Mouse (Mus musculus): ENCODE measurements around the gene Pdcd11.
"Not testable (repeated sequence)": the region's sequence is repeated elsewhere in the genome, so short reads cannot be mapped to it uniquely, and the experiment has no call there.

The Pdcd11 gene

DNA sequence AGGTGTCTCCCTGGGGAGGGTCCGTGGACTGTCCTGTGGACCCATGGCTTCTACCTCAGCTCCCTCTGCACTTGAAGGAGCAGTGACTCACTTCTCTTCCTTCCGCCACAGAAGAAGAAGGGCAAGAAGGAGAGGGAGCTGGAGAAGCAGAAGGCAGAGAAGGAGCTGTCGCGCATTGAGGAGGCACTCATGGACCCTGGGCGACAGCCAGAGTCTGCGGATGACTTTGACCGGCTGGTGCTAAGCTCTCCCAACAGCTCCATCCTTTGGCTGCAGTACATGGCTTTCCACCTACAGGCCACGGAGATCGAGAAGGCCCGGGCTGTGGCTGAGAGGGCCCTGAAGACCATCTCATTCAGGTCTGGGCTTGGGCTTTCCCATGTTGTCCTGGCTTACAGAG lies 37.6 kb downstream of the Pdcd11 start:
- no peak for DNase-seq (ENCODE audit: low spot score)

DNA sequence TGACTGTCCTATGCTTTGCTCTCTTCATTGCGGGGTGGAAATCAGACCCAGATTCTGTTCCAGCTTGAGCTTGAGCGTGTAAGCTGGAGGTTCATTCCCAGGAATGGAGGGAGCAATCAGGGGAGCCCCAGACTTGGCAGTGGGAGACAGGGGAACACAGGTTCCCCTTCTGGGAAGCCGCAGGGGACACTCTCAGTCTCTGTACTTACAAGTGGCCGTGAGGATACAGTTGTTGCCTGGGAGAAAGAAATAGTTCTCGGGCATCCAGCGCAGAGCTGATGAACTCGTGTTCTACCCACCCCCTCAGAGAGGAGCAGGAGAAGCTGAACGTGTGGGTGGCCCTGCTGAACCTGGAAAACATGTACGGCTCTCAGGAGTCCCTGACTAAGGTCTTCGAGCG lies 38.3 kb downstream of the Pdcd11 start:
- no peak for DNase-seq (ENCODE audit: low spot score)

DNA sequence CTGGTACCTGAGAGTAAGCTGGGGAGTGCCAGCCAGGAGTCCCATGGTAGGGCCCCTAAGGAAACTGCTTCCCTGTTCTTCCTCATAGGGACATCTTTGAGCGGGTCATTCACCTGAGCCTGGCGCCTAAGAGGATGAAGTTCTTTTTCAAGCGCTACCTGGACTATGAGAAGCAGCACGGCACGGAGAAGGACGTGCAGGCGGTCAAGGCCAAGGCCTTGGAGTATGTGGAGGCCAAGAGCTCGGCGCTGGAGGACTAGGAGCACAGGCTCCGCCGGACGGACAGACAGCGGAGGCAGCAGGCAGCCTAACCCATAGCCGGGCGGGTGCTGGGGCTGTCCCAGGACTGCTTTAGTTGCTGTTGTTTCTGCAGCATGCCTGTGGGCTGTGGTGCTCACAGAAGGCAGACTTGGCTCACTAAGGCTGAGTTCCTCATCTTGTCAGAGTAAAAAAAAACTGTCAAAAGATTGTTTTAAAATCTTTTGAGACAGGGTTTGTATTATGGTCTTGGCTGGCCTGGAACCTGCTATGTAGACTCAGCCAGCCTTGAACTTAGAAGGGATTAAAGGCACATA lies 40.1 kb downstream of the Pdcd11 start:
- DNase-seq (ENCODE audit: low spot score): no peak

DNA sequence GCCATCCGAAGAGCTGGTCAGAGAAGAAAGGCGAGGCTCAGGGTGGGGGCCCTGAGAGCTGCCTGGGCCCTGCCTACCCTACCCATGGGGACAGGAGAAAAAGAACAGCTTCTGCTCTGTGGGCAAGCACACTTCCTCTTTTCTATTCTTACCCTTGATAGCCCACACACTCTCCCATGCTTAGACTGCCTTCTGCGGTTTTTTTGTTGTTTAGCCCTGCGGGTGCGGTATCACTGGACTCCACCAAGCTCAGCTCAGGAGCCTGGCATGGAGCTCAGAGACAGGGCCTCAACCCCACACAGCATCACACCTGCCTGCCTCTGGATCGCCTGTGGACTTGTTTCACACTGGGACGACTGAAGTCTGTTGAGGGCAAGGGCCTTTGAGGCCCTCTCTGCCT lies 42.6 kb downstream of the Pdcd11 start:
- no peak for DNase-seq (ENCODE audit: low spot score)

DNA sequence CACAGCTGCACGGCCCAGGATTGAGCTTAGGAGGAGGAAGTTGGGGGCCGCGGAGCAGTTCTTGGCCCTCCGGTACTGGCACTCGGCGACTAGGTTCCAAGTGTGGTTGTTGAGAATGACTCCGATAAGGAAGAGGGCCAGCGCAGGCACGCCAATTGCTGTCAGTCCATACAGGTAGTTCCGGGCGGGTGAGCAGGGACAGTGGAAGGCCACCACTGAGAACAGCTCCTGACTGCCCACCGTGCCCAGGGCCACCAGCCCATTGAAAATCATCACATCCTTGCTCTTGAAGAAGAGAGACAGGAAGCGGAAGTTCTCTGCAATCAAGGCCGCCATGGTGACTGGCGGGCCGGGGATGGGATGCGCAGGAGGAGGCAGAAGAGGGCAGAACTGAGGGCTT lies 45.0 kb downstream of the Pdcd11 start:
- no peak for DNase-seq (ENCODE audit: low spot score)

DNA sequence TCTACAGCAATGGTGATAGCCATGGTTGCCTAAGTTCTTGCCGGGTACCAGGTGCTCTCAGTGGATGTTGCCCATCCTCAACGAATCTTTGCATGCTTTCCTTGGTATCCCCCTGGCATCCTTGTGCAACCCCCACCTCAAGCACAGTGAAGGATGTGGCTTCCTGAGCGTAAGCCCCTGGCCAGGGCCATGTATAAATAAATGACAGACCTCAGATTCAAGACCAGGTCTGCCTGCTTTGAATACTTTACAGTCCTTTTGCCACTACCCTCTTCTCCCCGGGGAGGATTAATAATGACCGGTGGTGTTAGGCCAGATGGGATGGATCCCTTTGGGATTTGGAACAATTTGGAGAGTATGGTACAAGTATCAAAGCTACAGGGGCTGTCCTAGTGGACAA lies 45.6 kb downstream of the Pdcd11 start:
- DNase-seq (ENCODE audit: low spot score): no peak

DNA sequence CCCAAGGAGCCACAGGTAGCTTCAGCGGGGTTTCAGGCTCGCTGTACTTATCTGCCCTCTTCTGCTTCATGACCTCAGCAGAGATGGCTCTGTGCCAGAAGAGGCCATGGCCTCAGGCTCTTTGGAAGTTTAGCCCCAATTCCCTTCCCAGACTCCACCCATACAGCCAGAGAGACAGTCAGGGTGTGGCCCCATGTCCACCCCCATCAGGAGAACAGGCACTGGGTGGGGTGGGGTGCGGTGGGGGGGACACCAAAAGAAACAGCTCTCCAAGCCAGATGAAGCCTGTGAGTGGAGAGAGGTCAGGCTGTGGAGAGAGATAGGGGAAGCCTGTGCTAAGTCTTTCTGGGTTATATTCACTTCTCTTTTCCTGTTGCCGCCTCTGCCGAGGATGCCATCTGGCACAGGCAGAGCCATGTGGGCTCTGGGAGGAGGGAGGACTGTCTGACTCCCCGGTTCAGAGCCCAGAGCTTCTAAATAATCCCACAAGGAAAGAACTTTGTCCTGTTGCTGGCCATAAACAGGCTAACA lies 46.5 kb downstream of the Pdcd11 start:
- DNase-seq (ENCODE audit: low spot score): peak; percentile 25

DNA sequence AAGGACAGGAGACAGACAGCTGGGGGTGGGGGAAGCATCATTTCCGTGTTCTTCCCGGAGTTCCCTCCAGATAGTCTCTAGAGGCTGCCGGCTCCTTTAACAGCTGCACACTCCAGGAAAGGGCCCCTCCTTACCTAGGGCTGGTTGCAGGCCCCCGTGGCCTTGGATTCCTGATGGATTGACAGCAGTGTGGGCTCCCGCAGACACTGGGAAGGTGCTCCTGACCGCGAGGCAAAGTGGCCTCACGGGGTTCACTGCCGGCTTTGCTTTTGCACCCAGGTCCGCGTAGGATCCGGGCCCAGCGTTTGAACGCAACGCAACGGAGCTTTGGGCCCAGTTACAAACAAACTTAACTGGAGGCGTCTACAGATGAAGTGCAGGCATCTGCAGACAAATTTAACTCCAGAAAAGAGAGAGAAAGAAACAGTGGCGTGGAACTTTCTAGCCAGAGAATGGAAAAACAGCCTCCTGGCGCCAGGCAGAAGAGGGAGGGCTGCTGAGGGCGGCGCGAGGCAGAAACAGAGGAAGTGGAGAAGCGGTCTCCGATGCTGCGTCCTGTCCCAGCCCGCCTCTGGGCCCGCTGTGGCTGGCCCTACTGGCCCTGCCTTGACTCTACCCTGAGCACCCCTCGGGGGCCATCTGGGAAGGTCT lies 47.3 kb downstream of the Pdcd11 start, which contains the start of gene Calhm2:
Gene Calhm2, minus strand, starts transcription at position 524 of the 651 bp plus-strand sequence.
- peak; percentile 39 for DNase-seq (ENCODE audit: low spot score)

DNA sequence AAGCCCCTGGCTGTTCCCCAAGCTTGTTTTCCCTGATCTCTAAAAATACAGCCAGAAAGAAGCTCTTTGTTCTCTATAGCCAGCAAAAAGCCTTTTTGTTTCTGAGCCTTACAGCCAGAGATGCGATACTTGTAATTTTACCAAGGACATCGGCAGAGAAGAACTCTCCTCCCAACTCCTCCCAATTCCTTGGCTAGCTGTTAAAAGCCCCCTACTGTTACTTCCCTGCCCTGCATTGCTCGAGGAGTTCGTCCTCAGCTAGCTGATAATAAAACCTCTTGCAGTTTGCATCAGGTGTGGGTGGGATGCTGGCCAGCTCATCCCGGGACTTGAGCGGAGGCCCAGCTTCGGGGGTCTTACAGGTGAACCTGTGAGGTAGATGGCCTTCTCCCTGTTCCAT lies 49.0 kb downstream of the Pdcd11 start:
- not testable (repeated sequence) for DNase-seq (ENCODE audit: low spot score)

DNA sequence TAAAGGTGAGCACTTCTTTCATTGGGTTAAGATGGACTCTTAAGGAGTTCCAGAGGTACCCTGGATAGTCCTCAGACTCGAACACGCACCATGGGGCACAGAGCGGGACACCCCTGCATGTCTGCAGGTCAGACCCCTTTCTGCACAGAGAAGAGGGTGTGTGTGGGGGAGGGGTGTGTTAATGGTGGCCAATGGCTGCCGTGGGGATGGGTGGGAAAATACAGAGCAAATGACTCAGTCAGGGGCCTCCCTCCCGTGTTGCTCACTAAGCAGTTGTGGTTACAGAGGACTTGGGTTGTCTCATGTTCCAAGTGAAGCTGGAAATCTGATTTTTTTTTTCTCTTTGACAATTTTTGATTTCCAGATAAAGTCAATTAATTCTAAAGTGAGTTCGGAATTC lies 51.9 kb downstream of the Pdcd11 start:
- DNase-seq (ENCODE audit: low spot score): no peak

DNA sequence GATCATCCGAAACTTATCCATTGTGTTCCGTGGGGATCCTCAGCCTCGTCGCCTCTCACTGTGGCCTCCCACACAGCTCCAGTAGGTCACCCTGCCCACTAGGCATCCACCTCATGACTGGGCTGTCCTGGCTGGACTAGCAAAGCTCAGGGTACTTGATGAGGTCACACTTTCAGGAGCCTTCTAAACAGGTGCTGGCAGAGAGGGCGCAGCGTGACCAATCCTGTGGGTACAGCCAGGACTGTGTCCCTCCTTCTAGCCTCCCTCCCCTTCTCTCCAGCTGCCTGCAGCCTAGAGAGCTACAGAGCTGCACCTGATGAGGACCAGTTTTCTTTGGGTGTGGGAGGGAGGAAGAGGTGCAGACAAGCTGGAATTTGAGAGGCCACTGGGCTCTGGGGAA lies 53.6 kb downstream of the Pdcd11 start, which contains the start of gene Calhm1:
Gene Calhm1, minus strand, starts transcription at position 101 of the 400 bp plus-strand sequence.
- DNase-seq (ENCODE audit: low spot score): no peak

DNA sequence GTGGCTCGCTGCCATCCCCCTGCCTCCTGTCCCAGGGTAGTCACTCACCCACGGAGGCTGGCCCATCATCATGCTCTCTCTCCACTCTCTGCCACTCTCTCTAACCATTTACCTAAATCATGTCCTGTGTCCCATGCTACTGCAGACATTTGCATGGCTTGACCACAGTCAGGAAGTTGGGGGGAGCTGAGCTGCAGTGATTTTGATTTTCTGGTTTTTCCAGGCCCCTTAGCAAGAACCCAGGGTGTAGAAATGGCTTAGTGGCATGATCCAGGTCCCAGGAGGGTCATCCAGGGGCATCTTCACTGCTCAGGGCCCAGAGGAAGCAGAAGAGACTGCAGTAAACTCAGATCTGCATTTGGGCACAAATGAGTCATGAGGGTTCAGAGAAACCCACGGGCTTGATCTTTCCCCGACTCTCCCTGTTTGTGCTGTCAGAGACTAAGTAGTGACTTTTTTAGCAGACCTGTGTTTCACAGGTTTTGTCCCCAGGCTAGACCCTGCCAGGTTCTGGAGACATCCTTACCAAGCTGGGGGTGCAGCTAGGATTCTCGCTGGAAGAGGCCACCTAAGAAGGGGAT lies 57.8 kb downstream of the Pdcd11 start:
- no peak for DNase-seq (ENCODE audit: low spot score)

DNA sequence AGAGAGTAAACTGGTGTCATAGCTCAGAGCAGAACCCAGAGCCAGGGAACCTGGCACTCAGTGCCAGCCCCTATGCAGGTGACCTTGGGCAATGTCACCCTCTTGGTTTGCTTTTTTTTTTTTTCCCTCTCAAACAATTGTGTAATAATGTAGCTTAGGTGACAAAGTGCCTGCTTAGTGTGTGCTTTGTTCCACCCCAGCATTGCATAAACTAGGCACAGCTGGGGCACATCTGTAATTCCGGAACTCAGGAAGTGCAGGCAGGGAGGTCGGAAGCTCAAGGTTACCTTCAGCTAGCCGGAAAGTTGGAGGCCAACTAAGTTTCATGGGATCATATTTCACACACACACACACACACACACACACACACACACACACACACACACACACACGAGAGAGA lies 59.3 kb downstream of the Pdcd11 start:
- no peak for DNase-seq (ENCODE audit: low spot score)

DNA sequence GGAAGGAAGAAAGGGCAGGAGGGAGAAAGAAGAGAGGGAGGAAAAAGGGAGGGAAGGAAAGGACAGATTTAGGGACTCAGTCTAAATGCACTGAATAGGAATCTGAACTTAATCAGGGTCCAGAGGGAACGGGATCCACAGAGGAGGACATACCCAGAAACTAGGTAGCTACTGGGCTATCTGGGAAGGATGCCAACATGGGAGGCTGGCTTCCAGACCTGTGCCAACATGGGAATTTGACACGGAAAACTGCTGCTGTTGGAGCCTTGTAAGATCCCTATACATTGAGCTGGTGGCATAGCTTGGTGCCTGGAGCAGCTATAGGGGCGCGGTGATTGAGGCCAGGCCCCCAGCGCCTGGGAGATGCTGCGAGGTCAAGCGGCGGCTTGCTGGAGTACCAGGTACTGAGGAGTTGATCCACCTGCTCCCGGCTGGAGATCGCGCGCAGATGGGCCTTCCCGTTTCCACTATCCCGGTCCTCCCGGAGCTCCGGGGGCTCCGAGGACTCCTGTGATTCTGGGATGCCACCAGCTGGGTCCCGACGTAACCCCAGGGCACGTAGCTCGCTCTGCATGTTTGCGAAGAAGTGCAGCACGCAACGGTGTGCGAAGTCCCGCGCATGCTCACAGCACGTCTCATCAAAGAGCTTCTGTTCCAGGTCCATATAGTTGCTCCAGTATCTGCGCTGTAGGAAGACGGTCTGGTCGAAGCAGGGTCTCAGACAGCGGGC lies 60.9 kb downstream of the Pdcd11 start:
- no peak for DNase-seq (ENCODE audit: low spot score)

DNA sequence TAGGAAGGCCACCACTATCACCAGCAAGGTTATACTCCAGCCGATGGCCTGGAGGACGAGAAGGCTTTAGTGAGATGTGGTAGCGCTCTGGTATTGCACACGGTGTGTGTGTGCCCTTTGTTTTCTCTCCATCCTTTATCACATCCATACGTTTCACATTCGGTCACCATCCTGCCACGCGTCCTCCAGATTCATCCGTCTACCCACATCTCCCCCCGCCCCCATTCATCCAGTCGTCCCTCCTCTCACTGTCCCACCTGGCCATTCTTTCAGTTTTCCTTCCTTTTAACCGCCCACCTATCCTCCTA lies 61.4 kb downstream of the Pdcd11 start:
- no peak for DNase-seq (ENCODE audit: low spot score)

DNA sequence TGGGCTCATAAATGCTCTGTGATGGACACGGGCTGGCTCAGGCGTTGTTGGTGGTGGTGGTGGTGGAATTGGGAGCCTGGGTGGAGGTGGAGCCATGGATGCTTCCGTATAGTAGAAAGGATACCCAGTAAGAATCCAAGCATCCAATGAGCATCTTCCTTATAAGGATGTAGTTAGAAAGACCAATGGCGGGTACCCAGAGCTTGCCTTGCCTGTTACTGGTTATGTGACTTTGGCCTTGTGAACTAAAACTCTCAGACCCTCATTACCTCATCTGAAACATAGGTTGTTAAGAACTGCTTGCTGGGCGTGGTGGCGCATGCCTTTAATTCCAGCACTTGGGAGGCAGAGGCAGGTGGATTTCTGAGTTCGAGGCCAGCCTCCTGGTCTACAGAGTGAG lies 63.2 kb downstream of the Pdcd11 start:
- DNase-seq (ENCODE audit: low spot score): no peak

DNA sequence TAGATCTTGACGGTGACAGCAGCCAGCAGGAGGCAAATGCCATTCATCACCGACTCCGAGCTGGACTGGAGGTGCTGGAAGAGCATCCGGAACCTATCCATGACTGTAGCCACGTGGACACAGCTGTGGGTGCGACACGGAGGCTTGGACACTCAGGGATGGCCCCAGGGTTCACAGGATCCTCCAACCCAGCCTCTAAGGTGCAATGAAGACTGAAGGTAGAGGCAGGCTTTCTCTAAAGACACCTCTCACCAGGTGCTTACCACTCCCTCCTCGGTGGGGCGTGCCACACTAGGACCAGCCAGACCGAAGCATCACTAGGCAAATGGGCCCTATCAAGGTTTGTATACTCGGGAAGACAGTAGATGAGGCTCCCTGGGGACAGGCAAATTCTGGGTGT lies 67.1 kb downstream of the Pdcd11 start, which contains the start of gene Calhm3:
Gene Calhm3, minus strand, starts transcription at position 101 of the 400 bp plus-strand sequence.
- no peak for DNase-seq (ENCODE audit: low spot score)

DNA sequence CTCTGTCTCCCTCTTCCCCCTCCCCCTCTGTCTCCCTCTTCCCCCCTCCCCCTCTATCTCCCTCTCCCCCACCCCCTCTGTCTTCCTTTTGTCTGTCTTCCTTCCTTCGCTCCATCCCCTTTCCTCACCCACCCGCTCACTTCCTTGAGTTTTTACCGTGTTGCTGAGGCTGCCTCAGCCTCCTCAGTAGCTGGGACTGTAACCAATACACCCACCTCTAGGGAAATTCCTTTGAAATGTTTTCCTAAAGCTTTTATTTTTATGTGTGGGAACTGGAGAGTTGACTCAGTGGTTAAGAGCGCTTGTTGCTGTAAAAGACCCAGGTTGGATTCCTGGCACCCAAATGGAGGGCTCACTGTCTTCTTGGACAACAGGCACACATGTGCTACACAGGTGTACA lies 71.1 kb downstream of the Pdcd11 start:
- no peak for DNase-seq (ENCODE audit: low spot score)

DNA sequence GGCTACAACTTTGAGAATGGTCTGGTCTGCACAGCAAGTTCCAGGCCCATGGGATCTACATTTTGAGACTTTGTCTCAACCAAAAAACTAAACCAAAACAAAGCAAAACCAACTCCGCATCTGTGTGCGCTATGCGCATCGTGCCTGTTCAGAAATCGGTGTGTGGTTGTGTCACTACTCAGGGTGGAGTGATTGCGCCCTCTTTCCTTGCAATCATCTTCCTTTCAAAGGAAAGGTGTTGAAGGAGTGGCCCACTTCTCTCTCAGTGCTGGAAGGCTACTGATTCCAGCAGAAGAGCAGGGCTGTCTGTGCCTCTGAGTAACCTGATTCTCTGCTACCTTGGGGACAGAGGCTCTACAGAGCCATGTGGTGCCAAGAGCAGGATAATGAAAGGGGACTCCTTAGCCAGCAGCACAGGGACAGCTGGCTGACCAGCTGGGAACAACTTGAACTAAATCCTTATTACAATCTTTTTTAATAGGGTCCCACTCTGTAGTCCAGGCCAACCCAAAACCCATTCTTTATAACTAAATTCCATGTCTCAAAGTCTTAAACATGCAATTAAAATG lies 72.7 kb downstream of the Pdcd11 start:
- no peak for DNase-seq (ENCODE audit: low spot score)

DNA sequence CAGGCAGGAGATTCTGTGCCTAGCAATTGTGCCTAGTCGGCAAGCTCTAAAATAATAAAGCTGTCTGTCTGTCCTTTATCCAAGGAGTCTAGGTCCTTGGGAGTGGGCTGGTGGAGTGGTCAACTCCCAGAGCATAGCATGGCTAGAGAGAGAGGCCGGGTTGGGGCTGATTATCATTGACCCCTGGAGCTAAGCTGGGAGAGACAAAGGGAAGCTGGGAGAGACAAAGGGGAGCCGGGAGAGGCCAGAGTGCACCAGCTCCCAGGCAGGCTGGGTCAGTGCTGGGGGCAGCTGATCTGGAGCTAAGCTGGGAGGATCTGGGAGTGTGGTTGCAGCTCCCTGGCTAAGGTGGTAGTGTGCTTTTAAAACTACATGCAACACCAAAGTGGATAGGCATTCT lies 76.2 kb downstream of the Pdcd11 start:
- DNase-seq (ENCODE audit: low spot score): no peak

DNA sequence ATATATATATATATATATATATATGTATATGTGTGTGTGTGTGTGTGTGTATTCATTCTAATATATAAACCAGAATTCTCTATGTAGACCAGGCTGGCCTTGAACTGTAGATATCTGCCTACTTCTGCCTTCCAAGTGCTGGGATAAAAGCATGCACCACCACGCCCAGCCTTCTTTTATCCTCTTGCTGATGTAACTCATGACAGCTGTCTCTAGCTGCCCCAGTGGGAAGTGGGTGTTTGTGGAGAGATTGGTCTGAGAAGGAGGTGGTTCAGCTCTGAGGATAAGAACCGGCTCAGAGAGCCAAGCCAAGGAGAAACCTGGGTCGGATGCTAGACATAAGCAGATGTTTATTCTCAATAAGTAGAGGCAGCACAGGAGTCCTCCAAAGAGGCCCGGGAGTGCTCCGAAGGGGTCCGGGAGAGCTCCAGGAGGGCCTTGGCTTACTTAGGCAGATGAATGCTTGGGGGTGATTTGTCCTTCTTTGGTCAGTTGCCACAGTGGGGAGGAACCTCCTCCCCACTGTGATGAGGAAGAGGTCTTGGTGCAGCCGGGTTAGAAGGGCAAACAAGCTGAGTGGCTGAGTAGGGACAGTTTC lies 77.1 kb downstream of the Pdcd11 start:
- no peak for DNase-seq (ENCODE audit: low spot score)

DNA sequence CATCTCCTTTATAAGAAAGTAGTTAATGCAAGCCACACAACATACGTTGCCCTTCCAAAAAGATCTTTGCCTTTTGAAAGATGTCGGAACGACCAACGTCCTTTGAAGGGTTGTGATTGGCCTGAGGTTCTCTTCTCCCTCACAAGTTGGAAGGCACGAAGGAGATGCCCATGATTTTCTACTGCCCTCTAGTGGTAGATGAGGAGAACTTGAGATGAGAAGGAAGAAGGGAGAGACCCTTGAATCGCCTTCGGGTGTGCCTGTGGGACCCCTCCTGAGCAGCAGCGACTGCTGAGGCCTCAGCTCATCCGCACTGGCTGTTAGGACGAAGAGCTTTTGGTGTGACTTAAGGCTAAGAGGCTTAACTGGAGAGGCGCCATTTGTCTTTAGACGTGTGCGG lies 77.7 kb downstream of the Pdcd11 start:
- DNase-seq (ENCODE audit: low spot score): peak; percentile 11

Data from yolk sac, embryonic 10.5 days (tissue).